28 mouse cellular contexts compared by ENCODE assay signal in the genomic region with DNA sequence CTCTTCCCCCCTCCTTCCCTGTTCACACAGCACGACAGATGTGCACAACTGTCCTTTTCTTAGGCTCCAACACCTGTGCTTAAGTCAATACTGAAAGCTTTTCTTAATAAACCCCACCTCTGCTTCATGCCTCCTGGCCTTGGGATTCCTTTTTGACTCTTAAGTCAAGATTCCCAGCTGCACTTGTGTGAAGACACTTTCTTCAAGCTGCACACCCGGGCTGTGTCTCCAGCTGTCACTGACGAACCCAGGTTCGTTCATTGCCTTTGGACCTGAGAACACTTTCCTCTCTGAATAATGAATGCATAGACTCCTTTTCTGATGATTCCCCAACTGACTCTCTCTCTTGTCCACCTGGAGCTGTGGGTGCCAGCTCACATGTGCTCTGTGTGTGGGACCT.
"Had no signal": no experiment of that assay in that cellular context is flagged by ENCODE, and none has a peak within 500 bp of the region (broad histone marks: within the 10 kb centered on the region; RNA-seq: fewer than 3 reads in every experiment).

No protein-coding gene starts in this region.

- H3K27me3 ChIP-seq: embryonic facial prominence, embryonic 12.5 days; embryonic facial prominence, embryonic 13.5 days; embryonic facial prominence, embryonic 15.5 days; forebrain, embryonic 12.5 days; forebrain, embryonic 13.5 days; forebrain, embryonic 15.5 days had no signal

- H3K36me3 ChIP-seq: embryonic facial prominence, embryonic 10.5 days; embryonic facial prominence, embryonic 12.5 days; embryonic facial prominence, embryonic 13.5 days; embryonic facial prominence, embryonic 15.5 days; forebrain, embryonic 10.5 days; forebrain, embryonic 12.5 days; forebrain, embryonic 15.5 days had no signal

- H3K4me2 ChIP-seq: embryonic facial prominence, embryonic 12.5 days; embryonic facial prominence, embryonic 13.5 days; embryonic facial prominence, embryonic 15.5 days; forebrain, embryonic 12.5 days; forebrain, embryonic 13.5 days; forebrain, embryonic 15.5 days had no signal

- ATAC-seq: forebrain, embryonic 13.5 days; forebrain, embryonic 14.5 days; forebrain, embryonic 15.5 days; forebrain, embryonic 16.5 days; forebrain, postnatal 0 days had no signal

- DNase-seq: cerebellum, adult 2 months; cerebellum, adult 8-10 months; cerebellum, adult 9-10 months; cerebellum, adult 9-11 months; cerebellum, postnatal 10 days; cerebellum, postnatal 14 days; cerebellum, postnatal 25 days; cerebellum, postnatal 36 days; embryo, embryonic 11 days; forebrain, postnatal 0 days; gastrocnemius, adult 2 months; gastrocnemius, postnatal 10 days; gastrocnemius, postnatal 14 days; gastrocnemius, postnatal 25 days; gastrocnemius, postnatal 36 days; heart, adult 18-20 months; heart, adult 2 months had no signal

- H3K27ac ChIP-seq: embryonic facial prominence, embryonic 10.5 days; embryonic facial prominence, embryonic 12.5 days; embryonic facial prominence, embryonic 13.5 days; embryonic facial prominence, embryonic 15.5 days; forebrain, embryonic 10.5 days; forebrain, embryonic 12.5 days; forebrain, embryonic 13.5 days; forebrain, embryonic 15.5 days; gastrocnemius, adult 2 months; heart, adult 2 months had no signal

- H3K4me1 ChIP-seq: embryonic facial prominence, embryonic 12.5 days; embryonic facial prominence, embryonic 13.5 days; embryonic facial prominence, embryonic 15.5 days; forebrain, embryonic 12.5 days; forebrain, embryonic 13.5 days; forebrain, embryonic 15.5 days had no signal

- H3K4me3 ChIP-seq: embryonic facial prominence, embryonic 10.5 days; embryonic facial prominence, embryonic 12.5 days; embryonic facial prominence, embryonic 13.5 days; embryonic facial prominence, embryonic 15.5 days; erythroblast, embryonic 14.5 days; forebrain, embryonic 10.5 days; forebrain, embryonic 12.5 days; forebrain, embryonic 13.5 days; forebrain, embryonic 15.5 days; gastrocnemius, adult 2 months; heart, adult 2 months had no signal

- H3K9ac ChIP-seq: embryonic facial prominence, embryonic 12.5 days; embryonic facial prominence, embryonic 13.5 days; embryonic facial prominence, embryonic 15.5 days; forebrain, embryonic 12.5 days; forebrain, embryonic 13.5 days; forebrain, embryonic 15.5 days; forebrain, postnatal 0 days had no signal

- H3K9me3 ChIP-seq: embryonic facial prominence, embryonic 10.5 days; embryonic facial prominence, embryonic 12.5 days; embryonic facial prominence, embryonic 13.5 days; embryonic facial prominence, embryonic 15.5 days; forebrain, embryonic 10.5 days; forebrain, embryonic 12.5 days; forebrain, embryonic 13.5 days; forebrain, embryonic 15.5 days had no signal
